Mouse (Mus musculus): ENCODE results near the gene 9130023H24Rik.
A peak's percentile ranks its signal among the peaks of the same experiment; 100 is the strongest.

The 9130023H24Rik gene

DNA sequence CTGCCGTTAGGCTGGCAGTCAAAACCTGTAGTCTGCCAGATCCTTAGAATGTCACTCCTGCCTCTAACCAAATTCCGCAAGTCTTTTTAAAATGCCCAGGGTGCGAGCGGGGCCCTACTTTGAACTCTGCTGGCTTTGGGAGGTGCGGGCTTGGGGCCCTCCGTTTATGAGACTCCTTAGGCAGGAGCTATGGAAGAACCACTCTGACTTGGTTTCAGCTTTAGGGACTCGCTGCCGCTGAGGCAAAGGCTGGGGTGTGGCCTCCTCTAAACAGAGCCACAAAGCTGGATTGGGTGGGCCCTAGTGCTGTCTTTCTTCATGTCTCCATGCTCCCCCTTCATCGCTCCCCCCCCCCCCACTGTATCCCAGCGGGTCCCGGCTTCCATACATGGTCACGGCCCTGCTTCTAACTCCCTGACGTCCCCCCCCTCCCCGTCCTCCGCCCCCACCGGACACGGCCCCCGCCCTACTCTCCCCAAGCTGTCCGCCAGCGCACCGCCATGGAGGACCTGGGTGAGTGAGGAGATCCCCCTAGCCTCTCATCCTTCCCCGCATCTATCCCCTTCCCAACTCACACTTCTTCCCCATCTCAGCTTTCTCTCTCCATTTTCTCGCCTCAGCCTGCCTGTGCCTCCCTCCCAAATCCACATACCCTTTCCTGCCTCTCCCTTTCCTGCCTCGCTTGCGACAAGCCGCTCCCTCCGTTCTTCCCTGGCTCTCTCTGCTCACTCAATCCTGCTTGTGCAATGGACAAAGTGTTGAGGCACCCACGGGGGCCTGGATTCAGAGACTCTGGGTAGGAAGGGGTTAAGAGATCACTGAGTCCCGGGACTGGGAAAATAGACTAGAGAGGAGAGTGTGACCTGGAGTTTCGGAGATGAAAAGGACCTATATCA, 8.9 kb upstream of the 9130023H24Rik start, which contains the start of gene Tgfb1i1:
Tgfb1i1 (plus strand) TSS at position 317 of the 896 bp plus-strand sequence.
- no peak for DNase-seq

DNA sequence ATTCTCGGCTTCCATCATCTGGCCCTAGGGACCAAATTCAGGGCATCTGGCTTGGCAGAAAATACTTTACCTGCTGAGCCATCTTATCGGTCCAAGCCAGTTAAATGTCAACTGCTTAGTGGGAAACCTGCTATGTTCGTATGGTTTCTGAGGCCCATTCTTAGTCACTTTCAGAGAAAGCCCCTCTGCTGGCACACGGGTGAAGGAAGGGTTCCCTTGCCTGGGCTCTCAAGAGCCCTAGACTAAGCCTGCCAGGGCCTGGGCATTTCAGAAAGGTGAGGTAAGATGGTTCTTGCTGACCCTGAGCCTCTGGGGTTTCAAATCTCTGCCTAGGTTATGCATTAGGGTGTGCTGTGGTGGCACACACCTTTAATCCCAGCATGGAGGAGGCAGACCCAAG, 7.7 kb upstream of the 9130023H24Rik start:
- no peak for DNase-seq

DNA sequence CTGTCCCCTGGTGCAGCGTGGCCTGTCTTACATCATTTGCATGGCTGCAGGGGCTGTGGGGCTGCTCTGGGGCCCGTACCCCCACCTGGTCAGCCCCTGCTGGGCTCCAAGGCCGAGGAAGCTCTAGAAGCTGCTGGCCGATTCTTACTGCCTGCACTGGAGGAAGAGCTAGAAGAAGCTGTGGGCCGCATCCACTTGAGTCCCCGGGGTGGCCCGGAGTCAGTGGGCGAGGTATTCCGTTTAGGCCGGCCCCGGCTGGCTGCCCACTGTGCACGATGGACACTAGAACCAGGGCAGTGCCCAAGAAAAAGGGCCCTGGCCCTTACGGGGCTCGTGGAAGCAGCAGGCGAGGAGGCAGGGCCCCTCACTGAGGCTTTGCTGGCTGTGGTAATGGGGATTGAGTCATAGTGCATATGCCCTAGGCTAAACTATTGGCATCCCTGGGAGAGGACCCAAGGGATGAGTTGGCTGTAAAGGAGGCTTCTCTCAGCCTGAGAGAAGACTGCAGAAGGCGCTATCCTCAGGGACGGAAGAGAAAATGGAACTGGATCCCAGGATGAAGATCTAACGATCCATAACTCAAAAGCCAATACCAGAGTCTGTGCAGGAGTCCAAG, 6.7 kb upstream of the 9130023H24Rik start:
- DNase-seq = no peak

DNA sequence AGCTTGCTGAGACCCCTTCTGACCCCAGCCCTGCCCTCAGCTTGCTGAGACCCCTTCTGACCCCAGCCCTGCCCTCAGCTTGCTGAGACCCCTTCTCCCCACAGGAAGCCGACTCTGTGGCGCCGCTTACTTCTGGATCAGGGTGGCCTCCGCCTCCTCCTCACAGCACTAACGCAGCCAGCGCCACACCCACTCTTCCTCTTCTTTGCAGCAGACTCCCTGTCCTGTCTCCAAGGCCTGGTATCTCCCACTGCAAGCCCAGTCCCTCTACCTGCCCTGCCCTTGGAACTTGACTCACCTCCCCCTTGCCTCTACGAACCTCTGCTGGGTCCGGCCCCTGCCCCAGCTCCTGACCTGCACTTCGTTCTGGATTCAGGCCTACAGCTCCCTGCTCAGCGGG, 6.1 kb upstream of the 9130023H24Rik start:
- no peak for DNase-seq

DNA sequence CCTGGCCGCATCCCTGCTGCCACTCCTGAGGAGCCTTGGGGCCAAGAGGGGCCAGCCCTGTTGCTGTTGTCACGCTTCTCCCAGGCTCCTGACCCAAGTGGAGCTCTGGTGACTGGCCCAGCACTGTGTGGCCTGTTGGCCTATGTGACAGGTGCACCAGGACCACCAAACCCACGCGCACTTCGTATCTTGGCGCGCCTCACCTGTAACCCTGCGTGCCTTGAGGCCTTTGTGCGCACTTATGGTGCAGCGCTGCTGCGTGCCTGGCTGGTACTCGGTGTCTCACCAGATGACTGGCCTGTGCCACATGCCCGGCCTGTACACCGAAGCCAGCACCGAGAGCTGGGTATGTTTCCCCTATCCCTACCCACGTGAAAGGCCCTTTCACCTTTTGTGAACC, 4.5 kb upstream of the 9130023H24Rik start:
- DNase-seq = no peak

DNA sequence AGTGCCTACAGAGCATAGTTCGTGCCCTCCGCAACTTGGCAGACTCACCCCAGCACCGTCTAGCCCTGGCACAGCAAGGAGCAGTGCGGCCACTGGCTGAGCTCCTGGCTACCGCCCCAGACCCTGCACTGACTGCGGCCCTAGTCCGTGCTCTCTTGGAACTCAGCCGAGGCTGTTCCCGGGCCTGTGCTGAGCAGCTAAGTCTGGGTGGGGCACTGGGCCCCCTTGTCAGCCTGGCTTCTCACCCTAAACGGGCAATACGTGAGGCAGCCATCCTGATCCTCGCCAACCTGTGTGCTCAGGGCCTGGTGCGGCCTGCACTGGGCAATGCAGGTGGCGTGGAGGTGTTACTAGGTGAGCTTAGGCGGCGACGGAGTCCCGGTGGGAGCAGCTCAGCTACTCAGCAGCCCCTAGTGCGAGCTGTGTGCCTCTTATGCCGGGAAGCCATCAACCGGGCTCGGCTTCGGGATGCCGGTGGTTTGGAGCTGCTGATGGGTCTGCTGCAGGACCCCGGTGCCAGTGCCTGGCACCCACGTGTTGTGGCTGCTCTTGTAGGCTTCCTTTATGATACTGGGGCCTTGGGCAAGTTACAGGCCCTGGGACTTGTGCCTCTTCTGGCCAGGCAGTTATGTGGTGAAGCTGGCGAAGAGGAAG, 2.4 kb upstream of the 9130023H24Rik start:
- no peak for DNase-seq

DNA sequence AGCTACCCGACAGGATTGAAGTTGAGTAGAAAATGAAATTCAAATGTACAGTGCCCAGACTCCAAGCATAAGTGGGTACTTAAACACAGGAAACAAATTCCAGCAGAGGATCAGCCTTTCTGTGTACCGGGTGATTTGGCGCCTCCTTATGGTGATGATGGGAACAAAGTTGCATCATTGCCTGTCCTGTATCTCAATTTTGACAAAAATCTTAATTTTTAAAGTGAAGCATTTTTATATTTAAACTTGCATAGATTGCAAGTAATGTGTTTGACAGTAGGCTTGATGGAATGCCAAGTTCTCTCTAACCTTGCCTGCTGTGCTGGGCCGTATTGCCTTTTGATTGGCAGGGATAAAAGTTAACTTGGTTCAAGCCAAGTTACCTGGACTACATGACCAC, 1.2 kb upstream of the 9130023H24Rik start:
- DNase-seq = peak; percentile 62

DNA sequence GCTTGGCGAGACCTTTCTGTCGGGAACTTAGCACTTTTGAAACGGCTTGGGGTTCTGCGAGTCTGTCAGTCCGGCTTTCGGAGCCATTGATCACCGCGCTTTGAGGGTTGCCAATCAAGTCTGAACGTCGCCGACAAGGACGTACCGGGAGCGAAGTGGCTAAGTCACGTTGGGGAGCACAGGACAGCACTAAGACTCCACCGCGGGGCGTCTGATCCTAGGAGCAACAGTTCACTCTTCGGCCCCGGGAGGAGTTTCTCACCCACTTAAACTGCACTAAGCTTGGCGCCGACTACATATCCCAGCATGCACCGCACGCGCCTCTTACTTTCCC, 271 bp downstream of the 9130023H24Rik start:
- DNase-seq = no peak

DNA sequence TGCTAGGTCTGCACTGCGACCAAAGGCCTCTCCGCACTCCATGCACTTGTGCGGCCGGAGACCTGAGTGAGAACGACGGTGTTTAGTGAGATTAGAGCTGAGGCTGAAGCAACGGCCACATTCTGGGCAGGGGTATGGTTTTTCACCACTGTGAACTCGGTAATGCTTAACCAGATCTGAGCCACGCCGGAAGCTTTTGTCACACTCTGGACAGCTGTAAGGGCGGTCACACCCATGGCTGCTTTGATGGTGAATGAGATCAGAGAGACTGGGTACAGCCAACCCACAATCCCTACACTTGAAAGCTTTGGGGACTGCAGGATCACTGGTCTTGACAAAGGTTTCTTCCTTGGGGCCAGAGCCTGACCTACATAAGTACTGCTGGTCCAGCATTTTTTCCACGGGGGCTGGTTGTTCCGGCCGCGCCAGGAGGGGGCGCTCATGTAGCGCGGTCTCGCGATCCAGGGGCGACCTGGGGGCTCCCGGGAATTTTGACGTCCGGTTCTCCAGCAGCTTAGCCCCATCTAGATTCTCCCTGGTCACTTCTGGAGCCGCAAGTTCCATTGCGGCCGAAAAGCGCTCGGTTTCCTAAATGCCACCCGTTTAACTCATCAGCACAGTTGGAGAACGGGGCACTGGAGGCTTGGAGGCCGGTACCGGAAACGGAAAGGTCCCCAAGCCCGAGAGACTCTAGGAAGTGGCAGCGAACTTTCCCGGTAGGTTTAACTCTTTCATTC, 807 bp downstream of the 9130023H24Rik start, which contains the start of gene Armc5:
Armc5 (plus strand) TSS at position 487 of the 737 bp plus-strand sequence.
- peak; percentile 84 for DNase-seq

DNA sequence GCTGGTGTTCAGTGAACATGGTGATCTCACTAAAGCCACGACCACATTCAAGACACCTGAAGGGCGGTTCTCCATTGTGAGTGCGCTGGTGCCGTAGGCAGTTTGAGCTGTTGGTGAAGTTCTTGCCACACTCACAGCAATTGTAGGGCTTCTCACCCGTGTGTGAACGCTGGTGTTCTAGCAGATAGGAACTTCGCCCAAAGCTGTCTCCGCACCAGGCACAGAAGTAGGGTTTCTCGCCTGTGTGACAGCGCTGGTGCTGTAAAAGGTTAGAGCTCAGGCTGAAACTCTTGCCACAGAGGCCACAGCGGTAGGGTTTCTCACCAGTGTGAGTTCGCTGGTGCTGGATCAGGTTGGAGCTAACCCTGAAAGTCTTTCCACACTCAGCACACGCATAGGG, 1.4 kb downstream of the 9130023H24Rik start:
- no peak for DNase-seq

DNA sequence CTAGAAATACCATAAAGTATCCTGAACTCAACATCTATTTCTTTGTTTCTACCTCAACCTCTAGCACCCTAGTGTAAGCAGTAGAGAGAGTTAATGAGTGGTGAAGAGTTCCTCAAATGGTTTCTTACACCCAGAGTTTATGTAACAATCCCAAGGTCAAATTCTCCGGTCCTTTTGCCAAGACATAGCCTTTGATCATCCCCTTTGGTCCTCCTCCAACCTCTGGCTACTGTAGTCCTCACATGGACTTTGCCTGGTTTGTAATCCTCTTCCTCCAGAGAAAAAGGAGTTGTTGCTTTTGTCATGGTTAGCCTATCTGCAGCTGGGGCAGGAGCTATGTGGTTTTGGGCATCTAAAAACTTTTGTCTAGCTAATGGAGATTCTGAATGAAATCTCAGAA, 2.4 kb downstream of the 9130023H24Rik start:
- no peak for DNase-seq

DNA sequence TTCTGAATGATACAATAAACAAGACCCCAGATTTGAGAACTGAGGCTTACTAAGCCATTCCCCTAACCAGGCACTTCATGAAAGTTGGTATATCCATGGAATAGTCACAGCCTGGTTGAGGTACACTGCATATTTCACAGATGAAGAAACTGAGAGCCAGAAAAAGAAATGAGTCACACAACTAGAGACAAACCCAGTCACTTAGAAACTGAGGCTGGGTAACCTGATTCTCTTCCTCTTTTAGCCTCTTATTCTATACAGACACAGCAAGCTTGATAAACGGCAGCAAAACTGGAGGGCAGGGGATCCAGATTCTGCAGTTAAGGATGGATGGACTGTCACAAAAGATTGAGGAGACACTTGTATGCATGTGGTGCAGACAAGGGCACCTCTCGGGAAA, 3.0 kb downstream of the 9130023H24Rik start:
- no peak for DNase-seq

DNA sequence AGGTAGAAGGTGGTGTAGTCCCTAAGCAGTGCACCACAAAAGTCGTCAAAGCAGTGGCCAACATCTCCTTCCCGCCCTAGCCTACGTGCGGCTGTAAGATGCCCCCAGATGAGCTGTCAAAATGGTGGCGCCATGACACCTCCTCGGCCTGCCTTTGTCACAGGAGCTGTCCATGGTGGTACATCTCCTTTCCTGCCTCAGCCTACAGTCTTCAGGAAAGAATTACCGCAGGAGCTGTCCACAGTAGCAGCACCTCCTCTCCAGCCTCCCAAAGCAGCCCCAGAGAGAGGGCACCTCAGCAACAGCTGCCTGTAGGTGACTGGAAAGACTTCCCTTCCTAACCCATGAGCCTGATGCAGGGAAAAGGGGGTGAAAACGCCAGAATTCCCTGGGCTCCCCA, 6.1 kb downstream of the 9130023H24Rik start:
- no peak for DNase-seq

DNA sequence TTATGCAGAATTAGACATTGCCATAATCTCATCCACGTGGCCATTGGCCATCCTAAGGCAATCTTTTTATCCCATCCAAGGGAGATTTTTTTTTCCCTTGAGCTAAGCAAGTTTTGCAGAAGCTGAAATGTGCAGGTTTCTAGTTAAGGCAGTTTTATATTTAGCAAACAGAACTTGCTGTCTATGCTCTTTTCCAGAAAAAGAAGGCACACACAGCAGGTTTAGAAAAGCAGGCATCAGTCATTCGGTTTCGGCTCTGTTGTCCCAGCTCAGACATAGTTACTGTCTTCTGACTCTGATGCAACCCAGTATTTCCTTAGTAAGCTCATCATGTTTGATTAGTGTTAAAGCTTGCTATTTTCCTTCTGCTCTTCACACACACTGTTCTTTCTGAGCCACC, 16.9 kb downstream of the 9130023H24Rik start:
- DNase-seq = no peak

DNA sequence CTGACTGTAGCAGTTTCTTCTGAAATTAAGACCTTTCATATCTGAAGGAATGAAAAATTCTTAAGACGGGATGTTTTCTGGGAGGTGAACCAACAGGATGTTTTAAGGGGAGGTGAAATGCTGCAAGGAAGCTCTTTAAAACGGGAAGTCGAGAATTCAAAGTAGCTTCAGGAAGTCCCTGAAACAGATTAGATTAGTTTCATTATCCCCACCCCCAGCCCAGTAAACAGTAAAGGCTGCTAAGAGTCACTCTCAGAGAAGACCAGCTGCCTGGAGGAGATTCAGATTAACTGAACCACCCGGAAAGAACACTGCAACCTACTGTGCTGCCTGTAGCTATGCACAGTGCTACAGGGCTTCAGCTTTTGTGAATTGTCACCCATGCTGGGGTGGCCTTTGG, 17.9 kb downstream of the 9130023H24Rik start:
- no peak for DNase-seq

DNA sequence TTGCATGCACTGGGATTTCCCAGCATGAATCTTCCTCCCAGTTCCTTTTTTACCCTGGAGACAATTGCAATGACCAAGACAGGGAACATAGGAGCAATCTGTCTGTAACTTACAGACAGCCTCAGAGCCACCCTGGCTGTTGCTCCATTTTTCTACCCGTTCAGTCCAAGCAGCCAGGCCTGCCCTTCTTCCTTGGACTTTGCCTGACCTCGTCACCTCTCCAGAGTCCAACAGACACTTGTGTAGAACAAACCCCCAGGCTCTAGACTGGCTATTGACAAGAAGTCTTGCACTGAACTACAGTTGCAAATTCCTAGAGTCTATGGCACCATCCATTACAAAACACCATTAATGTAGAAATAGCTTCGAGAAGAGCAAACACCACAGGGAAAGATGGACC, 28.0 kb downstream of the 9130023H24Rik start:
- no peak for DNase-seq

DNA sequence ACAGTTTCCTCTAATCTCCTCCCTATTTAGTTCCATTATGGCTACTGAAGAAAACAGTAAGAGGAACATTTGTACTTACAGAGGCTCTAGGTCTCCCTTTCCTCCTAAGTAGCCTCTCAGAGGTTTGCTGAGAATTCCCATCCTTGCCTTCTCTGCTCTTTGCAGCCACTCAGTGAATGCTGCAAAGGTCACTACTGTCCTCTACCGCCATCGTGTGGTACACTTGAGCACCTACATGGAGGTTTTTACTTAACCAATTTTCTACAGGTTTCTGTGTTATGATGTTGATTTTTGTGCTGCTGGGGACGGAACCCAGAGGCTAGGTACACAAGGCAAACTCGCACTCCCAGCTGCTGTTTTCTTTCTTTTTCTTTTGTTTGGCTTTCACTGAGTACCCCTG, 29.6 kb downstream of the 9130023H24Rik start:
- DNase-seq = peak; percentile 70

DNA sequence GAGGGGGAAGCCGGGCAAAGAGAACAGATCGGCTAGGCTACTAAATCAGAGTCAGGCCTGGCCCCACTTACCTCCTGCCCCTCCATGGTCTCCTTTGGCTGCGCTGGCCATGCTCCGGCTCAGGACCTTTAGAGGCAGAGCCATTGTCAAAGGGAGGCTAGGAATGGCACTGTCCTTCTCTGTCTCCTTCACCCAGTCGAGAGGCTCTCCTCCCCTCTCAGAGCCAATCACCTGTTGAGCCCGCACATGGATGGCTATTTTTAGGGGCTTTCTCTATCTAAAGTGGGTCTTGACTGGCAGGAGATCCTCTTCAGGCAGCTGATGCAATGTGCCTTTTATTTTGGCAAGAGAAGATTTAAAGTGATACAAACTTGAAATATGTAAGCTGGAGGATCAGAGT, 31.7 kb downstream of the 9130023H24Rik start, which contains the start of gene Cox6a2:
Cox6a2 (minus strand) TSS at position 236 of the 400 bp plus-strand sequence.
- DNase-seq = no peak

DNA sequence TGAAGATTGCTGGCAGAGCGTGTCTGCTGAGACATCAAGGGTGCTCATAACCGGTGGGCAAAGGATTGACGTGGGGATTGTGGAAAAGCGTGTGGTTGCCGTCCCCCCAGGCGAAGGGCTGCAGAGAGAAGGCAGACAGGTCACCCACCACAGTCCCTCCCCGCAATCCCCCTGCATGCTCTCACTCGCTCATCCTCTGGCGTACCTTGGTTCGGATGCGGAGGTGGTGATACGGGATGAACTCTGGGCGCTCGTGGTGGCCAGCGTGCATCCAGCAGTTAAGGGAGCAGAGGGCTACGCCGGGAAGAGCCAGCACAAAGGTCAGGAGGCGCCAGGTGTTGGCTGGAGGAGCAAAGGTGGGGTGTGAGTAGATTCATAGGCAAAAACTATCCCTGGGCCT, 32.1 kb downstream of the 9130023H24Rik start:
- DNase-seq = no peak

DNA sequence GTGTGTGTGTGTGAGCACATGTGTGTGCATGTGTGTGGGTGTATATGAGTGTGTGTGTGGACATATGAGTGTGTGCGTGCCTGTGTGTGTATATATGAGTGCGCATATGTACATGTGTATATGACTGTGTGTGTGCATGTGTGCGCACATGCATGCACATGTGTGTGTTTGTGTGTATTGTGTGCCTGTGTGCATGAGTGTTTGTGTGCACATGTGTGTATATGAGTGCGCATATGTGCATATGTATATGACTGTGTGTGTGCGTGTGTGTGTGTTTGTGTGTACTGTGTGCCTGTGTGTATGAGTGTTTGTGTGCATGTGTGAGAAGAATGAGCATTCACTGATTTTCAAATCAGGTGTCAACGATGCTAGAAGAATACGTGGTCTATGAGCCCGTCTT, 33.7 kb downstream of the 9130023H24Rik start:
- no peak for DNase-seq

DNA sequence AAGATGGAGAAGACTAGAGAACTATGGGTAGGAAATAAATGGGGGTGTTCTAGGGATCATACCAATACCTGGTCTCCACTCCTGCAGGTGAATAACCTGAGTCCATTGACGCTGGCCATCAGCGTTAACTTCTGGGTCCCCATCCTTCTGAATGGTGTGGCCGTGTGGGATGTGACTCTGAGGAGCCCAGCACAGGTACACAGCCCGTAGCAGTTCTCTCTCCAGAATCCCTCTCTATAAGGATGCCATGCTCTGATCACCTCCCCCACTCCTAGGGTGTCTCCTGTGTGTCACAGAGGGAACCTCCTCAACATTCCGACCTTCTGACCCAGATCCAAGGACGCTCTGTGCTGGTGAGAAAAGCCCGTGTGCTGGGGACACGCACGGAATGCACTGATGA, 34.8 kb downstream of the 9130023H24Rik start:
- no peak for DNase-seq

DNA sequence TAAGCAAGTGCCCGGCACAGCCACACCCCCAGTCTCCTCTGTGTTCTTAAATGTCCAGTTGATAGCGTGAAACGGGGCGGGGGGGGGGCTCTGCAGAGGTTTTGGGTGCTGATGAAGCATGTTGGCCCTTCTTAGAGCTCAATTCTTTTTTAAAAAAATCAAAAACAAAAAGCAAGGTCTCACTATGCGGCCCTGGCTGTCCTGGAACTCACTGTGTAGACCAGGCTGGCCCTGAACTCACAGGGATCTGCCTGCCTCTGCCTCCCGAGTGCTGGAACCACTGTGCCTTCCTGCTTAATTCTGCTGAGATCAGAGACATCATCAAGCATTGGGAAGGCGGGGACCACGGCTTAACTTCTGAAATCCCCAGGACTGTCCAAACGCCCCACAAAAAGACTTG, 36.2 kb downstream of the 9130023H24Rik start:
- no peak for DNase-seq
